Mouse (Mus musculus): ENCODE measurements around the gene Nup188.
A peak's percentile ranks its signal among the peaks of the same experiment; 100 is the strongest.

Nup188 gene

DNA sequence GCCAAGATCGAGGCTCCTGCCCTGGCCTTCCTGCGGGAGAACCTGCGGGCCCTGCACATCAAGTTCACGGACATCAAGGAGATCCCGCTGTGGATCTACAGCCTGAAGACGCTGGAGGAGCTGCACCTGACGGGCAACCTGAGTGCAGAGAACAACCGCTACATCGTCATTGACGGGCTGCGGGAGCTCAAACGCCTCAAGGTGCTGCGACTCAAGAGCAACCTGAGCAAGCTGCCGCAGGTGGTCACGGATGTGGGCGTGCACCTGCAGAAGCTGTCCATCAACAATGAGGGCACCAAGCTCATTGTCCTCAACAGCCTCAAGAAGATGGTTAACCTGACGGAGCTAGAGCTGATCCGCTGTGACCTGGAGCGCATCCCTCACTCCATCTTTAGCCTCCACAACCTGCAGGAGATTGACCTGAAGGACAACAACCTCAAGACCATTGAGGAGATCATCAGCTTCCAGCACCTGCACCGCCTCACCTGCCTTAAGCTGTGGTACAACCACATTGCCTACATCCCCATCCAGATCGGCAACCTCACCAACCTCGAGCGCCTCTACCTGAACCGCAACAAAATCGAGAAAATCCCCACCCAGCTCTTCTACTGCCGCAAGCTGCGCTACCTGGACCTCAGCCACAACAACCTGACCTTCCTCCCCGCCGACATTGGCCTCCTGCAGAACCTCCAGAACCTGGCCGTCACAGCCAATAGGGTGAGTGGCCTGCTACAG, 29.4 kb upstream of the Nup188 start:
- DNase-seq (ENCODE audit: extremely low read depth, insufficient read length, low spot score): no peak

DNA sequence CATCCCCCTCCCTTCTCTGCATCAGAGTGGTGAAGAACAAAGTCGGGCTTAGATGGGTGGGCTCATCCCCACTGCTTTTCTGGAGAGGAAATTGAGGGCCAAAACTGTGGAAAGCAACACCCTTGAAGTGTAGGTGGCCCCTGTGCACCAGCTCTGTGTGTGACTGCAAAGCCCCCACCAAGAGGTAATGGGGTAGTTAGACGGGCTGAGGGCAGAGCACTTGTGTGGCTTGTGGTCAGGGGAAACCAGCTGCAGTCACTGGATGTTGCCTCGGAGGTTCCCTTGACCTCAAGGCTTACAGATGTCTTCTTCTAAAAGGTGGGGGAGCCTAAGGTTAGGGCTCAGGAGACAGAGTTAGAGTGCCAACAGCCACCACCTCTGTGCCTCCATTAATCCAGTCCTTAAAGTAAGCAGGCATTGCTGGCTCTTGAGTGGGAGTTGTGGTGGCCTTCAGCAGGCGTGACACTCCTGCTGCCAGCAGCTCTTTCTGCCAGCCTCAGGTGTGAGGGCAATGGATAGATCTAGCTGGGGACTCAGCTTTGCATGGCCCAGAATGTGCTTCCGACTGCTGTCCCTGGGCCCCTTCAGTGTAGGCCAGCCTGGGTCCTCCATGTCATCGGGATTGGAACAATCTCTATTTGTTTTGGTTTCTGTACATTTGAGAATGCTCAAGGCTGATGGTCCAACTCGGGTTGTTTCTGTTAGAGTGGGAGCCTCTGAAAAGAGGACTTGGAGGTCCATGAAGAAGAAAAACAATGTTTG, 28.3 kb upstream of the Nup188 start:
- DNase-seq (ENCODE audit: extremely low read depth, insufficient read length, low spot score): no peak

GRCm38 (mm10) chr2:30258600-30258999, 27.6 kb upstream of the Nup188 start:
- DNase-seq (ENCODE audit: extremely low read depth, insufficient read length, low spot score): peak; percentile 44

- no peak for DNase-seq (ENCODE audit: extremely low read depth, insufficient read length, low spot score)
Measured at GRCm38 (mm10) chr2:30259131-30260064, 26.8 kb upstream of the Nup188 start.

GRCm38 (mm10) chr2:30261064-30261736, 25.0 kb upstream of the Nup188 start:
- DNase-seq (ENCODE audit: extremely low read depth, insufficient read length, low spot score): no peak

DNA sequence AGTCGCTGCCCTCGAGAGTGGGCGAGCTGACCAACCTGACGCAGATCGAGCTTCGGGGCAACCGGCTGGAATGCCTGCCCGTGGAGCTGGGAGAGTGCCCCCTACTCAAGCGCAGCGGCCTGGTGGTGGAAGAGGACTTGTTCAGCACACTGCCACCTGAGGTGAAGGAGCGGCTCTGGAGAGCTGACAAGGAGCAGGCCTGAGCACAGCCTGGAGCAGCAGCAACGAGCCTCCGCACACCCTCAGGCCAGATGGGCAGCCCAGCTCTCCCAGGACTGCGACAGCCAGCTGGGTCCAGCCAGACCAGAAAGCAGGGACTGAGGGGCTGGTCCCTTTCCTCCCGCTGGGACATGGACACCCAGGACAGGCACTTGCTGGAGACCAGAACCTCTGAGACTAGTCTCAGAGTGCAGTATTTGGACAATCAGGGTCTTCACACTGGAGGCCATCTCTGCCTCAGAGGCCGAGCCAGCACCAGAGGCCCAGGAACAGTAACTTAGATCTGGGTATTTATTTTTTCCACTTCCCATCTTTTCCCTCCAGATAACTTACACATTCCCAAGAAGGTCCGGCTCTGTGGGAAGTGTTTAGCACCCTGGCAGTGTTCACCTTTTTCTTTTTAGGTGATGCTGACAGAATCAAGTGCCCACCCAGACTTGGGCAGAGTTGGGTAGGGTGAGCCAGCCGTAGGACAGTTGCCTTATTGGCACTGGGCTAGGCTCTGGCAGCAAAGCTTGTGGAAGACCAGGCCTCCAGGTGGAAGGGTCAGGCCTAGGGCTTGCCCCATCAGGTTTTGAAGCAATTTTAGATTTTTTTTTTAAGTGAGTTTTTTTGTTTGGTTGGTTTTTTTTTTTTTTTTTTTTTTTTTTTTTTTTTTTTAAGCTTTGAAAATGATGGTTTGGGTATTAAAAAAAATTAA, 24.0 kb upstream of the Nup188 start:
- DNase-seq (ENCODE audit: extremely low read depth, insufficient read length, low spot score): no peak

DNA sequence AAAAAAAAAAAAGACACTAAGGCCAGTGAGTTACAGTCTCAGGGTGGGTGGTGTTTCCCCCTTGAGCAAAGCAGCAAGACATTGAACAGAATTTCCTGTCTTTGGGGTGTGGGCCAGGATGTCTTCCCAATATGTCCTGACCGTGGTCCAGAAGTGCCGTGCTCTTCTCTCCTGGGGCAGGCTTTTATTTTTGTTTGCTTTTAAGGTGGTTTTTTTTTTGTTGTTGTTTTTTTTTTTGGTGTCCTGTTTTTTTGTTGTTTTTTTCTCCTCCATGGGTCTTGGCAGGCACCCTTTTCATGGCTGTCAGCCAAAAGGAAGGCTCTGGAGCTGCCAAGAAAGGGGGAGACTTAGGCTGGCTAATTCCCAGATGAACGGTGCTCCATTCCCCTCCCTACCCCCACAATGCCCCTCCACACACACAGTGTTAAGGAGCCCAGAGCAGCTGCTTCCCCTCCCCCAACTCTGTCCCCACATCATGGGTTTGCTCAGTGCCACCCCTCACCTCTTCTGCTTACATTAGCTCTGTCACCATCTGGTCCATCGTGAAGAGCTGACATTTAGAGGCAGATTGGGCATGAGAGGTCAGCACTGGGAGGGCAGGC, 23.3 kb upstream of the Nup188 start:
- DNase-seq (ENCODE audit: extremely low read depth, insufficient read length, low spot score): no peak

DNA sequence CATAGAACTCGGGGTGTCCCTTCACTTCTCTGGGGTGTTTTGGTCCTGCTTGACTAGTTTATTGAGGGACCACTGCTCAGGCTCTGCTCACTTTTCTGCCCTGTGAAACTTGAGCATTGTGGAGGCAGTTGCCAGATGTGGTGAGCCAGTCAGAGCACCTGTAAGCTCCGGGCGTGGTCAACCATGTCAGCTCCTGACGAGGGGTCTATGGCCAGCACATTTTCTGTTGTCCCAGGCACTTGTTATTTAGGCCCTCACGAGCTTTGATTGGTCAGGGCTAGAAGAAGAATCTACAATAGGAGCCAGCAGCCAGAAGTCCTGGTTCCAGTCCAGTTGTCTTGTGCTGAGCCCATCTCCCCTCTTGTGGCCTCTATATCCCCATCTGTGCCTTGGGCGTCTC, 22.4 kb upstream of the Nup188 start:
- no peak for DNase-seq (ENCODE audit: extremely low read depth, insufficient read length, low spot score)

- DNase-seq (ENCODE audit: extremely low read depth, insufficient read length, low spot score): no peak
Measured at GRCm38 (mm10) chr2:30264671-30265519, 21.3 kb upstream of the Nup188 start.

- peak; percentile 35 for DNase-seq (ENCODE audit: extremely low read depth, insufficient read length, low spot score)
Measured at GRCm38 (mm10) chr2:30265767-30266253, 20.4 kb upstream of the Nup188 start, which contains the start of gene Phyhd1. Gene Phyhd1, plus strand, starts transcription at chr2:30266203.

DNA sequence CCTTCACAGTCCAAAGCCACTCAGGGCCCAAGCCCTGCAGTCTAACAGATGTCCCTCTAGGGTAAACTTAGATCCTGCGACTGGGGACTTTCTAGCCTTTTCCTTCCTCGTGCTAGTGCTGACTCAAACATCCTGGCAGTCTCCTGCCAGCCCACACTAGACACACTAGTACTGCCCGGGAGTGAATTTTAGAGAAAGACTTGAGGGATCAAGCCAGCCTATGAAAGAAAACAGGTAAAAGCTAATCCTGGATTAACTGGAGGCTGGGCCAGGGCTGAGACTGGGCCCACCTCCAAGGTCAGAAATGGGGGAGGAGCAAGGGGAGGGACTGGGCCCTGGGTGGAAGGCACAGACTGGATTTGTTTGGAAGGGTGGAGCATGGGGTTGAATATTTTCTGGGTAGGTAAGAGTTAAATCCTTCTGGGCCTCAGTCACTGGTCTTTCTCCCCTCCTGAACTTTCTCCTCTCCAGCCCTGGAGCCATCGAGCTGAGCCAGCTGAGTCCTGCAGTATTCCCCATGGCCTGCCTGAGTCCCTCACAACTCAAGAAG, 19.7 kb upstream of the Nup188 start:
- peak; percentile 58 for DNase-seq (ENCODE audit: extremely low read depth, insufficient read length, low spot score)

GRCm38 (mm10) chr2:30267466-30267865, 18.7 kb upstream of the Nup188 start:
- no peak for DNase-seq (ENCODE audit: extremely low read depth, insufficient read length, low spot score)

DNA sequence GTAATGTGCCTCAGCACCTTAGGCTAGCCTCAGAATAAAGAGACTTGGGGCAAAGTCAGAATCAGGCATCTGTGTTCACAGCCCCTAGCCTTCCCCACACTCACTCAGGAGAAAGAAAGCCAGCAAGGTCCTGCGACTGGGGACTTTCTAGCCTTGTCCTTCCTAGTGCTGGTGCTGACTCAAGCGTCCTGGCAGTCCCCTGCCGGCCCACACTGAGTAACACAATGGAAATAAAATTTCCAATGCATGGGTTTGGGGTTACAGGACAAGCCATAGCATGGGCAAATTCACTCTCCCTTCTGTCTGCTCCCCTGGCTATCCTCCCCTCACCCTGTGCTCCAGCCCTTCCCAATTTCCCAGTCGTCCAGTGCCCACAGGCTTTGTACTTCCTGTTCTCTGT, 17.8 kb upstream of the Nup188 start:
- DNase-seq (ENCODE audit: extremely low read depth, insufficient read length, low spot score): no peak

DNA sequence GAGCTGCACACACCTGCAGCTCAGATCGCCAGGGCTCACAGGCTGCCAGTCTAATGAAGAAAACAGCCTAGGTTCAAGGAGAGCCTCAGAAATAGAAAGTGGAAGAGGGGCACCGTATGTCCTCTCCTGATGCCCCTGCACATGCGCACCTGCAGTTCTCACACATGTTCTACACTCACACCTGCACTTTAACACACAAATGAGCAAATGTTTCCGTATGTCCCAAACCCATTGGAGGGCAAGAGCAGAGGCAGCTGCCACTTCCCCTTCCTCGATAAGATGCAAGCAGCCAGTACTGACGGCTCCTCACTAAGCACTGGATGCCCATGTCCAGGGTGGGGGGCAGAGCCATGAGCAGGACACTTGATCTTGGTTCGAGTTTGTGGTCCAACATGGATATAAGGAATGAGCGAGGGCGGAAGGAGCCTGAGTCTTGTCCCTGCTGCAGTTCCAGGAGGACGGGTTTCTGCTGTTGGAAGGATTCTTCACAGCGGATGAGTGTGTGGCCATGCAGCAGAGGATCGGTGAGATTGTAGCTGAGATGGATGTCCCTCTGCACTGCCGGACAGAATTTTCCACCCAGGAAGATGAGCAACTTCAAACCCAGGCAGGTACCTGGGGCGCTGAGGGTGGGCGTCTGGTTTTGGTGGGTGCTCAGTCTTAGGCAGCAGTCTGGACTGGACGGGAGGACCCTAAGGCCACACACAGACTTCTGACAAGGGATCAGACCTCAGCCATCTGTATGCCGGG, 16.8 kb upstream of the Nup188 start:
- DNase-seq (ENCODE audit: extremely low read depth, insufficient read length, low spot score): no peak

GRCm38 (mm10) chr2:30270134-30270533, 16.1 kb upstream of the Nup188 start:
- peak; percentile 72 for DNase-seq (ENCODE audit: extremely low read depth, insufficient read length, low spot score)

GRCm38 (mm10) chr2:30280743-30281142, 5.5 kb upstream of the Nup188 start, which contains the start of gene Gm28038:
Gene Gm28038, plus strand, starts transcription at chr2:30281043.
- no peak for DNase-seq (ENCODE audit: extremely low read depth, insufficient read length, low spot score)

GRCm38 (mm10) chr2:30281651-30282050, 4.5 kb upstream of the Nup188 start:
- DNase-seq (ENCODE audit: extremely low read depth, insufficient read length, low spot score): no peak

Measured in 3134 (cell line).